Mouse (Mus musculus) liver, postnatal 0 days (tissue): ENCODE results near the gene Nr3c2.

Experiments
- CTCF ChIP-seq: sonication (generic); IDR thresholded peaks from 2 replicates; pipeline ENCODE4 v1.5.1; 2016; ENCODE audit warnings: antibody characterized with exemption, low read depth
- EP300 ChIP-seq: IDR thresholded peaks from 2 replicates; pipeline ENCODE4 v1.6.1; 2016; ENCODE audit warnings: antibody characterized with exemption, low read depth, mild to moderate bottlenecking

- TF ChIP-seq CTCF (no peak), EP300 (no peak)
These were observed 363.2 kb downstream of the Nr3c2 start for GRCm38 (mm10) chr8:77262216-77263009.
